ENCODE assay signal across 16 mouse cellular contexts in genomic region chr17:75629857-75630256, GRCm38 (mm10).
DNase-seq lines count a peak whose midpoint lies in the region; ATAC-seq lines count a peak whose summit lies in the region.
"Had no signal": no experiment of that assay in that cellular context is flagged by ENCODE, and none has a peak within 500 bp of the region (broad histone marks: within the 10 kb centered on the region; RNA-seq: fewer than 3 reads in every experiment).

No protein-coding gene starts in this region.

- H3K36me3 ChIP-seq in hindbrain, embryonic 16.5 days (ENCODE audit: control insufficient read depth, insufficient read depth, low read length): no peaks in the 10 kb centered on the region
- H3K36me3 ChIP-seq: kidney, embryonic 15.5 days; liver, embryonic 15.5 days; neural tube, embryonic 12.5 days had no signal

- H3K9ac ChIP-seq in hindbrain, embryonic 16.5 days (ENCODE audit: low read depth, low read length): no peak overlapping the region; the same call in 1 of the 2 replicates
- H3K9ac ChIP-seq: kidney, embryonic 15.5 days; liver, embryonic 15.5 days; neural tube, embryonic 12.5 days had no signal

- DNase-seq in frontal cortex, postnatal 36 days (ENCODE audit: low spot score in 2 of 2): peak; percentile 13 to 33
- no peak for DNase-seq in frontal cortex, postnatal 14 days (ENCODE audit: low spot score in 2 of 2)
- DNase-seq in left cerebral cortex, postnatal 14 days (ENCODE audit: low spot score in 2 of 2): peak; percentile 9 to 24
- DNase-seq in left cerebral cortex, postnatal 36 days (ENCODE audit: low spot score in 2 of 2): no peak
- DNase-seq in Muller cell, postnatal 12 days (ENCODE audit: inconsistent ontology term): peak; percentile 75
- DNase-seq in yolk sac, embryonic 10.5 days (ENCODE audit: low spot score): no peak
- DNase-seq: adrenal gland, adult 8-10 months; heart, adult 11 months; heart, postnatal 4 days had no signal

- H3K4me2 ChIP-seq in hindbrain, embryonic 16.5 days (ENCODE audit: low read length): no peak overlapping the region
- H3K4me2 ChIP-seq: kidney, embryonic 15.5 days; liver, embryonic 15.5 days; neural tube, embryonic 12.5 days had no signal

- peak; percentile 71; the same call in 1 of the 2 replicates for ATAC-seq in hindbrain, embryonic 16.5 days
- no peak for ATAC-seq in megakaryocyte, adult 5-6 weeks (ENCODE audit: poor library complexity, severe bottlenecking)
- ATAC-seq: CD4-positive, CD25-positive, alpha-beta regulatory T cell, adult 4 months had no signal

- WGBS in hindbrain, embryonic 16.5 days: 68% methylated on average over 4 of the region's 4 CpGs

- H3K9me3 ChIP-seq in hindbrain, embryonic 16.5 days (ENCODE audit: control insufficient read depth, low read length): no peaks in the 10 kb centered on the region
- H3K9me3 ChIP-seq: kidney, embryonic 15.5 days; liver, embryonic 15.5 days; megakaryocyte, embryonic 14.5 days; neural tube, embryonic 12.5 days had no signal

- no peaks in the 10 kb centered on the region for H3K4me1 ChIP-seq in hindbrain, embryonic 16.5 days (ENCODE audit: control insufficient read depth, insufficient read depth, low read depth, low read length)
- H3K4me1 ChIP-seq: kidney, embryonic 15.5 days; liver, embryonic 15.5 days; megakaryocyte, embryonic 14.5 days; neural tube, embryonic 12.5 days had no signal

- intact Hi-C loops in left cerebral cortex, postnatal 14 days (cut with DNase I): no loop called here
- intact Hi-C loops in left cerebral cortex, postnatal 36 days (cut with DNase I): loop anchor here (10.0 kb wide), 2 partner anchors 145 to 285 kb away; no protein-coding TSS in a partner anchor

- no peak overlapping the region for H3K27ac ChIP-seq in hindbrain, embryonic 16.5 days (ENCODE audit: low read depth, low read length)
- H3K27ac ChIP-seq: kidney, embryonic 15.5 days; liver, embryonic 15.5 days; neural tube, embryonic 12.5 days had no signal

- no peak overlapping the region for H3K4me3 ChIP-seq in hindbrain, embryonic 16.5 days (ENCODE audit: low read length)
- H3K4me3 ChIP-seq: kidney, embryonic 15.5 days; liver, embryonic 15.5 days; megakaryocyte, embryonic 14.5 days; neural tube, embryonic 12.5 days had no signal

- no peaks in the 10 kb centered on the region for H3K27me3 ChIP-seq in hindbrain, embryonic 16.5 days (replicated peaks; ENCODE audit: control insufficient read depth, insufficient read depth, low read length)
- H3K27me3 ChIP-seq: kidney, embryonic 15.5 days; liver, embryonic 15.5 days; megakaryocyte, embryonic 14.5 days; neural tube, embryonic 12.5 days had no signal

Comparison
In these comparisons a context has a peak if more than half of its experiments do, and no peak if none do; other contexts are left out.
1. DNase-seq: peak in frontal cortex, postnatal 36 days (2 of 2), left cerebral cortex, postnatal 14 days (2 of 2) and Muller cell, postnatal 12 days (single experiment); none in frontal cortex, postnatal 14 days (0 of 2), left cerebral cortex, postnatal 36 days (0 of 2) and yolk sac, embryonic 10.5 days (single experiment).